Mouse (Mus musculus) left cerebral cortex, adult 9 months (tissue): ENCODE measurements around the gene Smim24.
A peak's percentile ranks its signal among the peaks of the same experiment; 100 is the strongest.

Experiments used
- DNase-seq, 2 experiments: peaks; one replicate each; pipeline ENCODE4 v3.0.0; 2022; ENCODE audit warnings: low spot score in 2 of 2

The Smim24 gene

GRCm38 (mm10) chr10:81422191-81422590, 29.3 kb downstream of the Smim24 start:
- DNase-seq, result no peak

DNA sequence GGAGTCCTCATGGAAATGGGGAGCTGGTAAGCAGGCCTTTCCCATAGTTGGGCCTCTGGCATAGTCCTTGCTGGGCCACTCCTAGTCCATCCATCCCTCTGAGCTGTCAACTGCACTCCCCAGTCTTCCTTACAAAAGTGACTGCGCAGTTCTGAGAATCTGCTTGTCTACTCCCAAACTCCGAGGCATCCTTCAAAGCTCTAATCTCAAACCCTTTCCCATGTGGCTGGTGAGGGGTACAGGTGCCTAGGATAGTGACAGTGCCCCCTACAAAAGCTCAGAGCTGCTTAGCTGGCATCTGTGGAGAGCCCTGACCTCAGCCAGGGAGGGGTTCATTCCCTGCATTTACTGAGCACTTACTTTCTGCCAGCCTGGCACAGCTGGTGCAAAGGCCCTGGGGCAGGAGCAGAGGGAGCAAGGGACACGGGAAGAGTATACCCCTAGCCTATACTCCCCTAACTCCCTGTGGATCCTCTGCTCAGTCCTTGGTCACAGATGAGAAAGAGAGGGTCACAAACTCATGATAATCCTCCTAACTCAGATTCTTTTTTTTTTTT, 29.9 kb downstream of the Smim24 start:
- DNase-seq, result no peak

DNA sequence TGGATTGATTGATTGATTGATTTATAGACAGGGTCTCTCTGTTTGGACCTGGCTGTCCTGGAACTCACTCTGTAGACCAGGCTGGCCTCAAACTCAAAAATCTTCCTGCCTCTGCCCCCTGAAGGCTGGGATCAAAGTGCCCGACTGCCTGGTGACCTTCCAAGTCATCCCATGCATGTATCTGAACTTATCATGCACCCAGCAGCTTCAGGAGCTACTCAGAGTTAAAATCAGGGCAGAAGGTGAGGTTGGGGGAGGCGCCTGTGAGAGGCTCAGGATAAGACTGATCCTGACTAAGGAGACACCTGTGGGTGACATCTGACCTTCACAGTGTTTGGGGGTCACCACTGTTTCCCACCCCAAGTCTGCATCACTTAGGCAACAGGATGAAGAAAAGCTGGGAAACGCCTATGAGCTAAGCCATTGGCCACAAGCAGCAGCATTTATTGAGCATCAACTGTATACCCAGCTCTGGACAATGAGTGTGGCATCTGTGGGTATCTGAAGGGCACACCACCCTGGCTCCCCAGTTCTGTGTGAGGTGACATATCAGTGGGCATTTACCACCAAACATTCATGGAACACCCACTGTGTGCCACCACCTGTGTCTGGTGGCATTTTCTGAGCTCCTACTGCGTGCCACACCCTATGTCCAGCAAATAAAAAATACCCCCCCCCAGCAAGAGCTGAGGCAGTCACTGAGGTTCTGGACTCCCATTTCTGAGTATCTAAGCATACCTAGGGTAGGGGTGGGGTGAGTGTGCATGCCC, 30.8 kb downstream of the Smim24 start:
- no peak for DNase-seq

- peak in 1 of 2 experiments; percentile 24 for DNase-seq
Observed at GRCm38 (mm10) chr10:81424246-81425051, 31.6 kb downstream of the Smim24 start.

DNA sequence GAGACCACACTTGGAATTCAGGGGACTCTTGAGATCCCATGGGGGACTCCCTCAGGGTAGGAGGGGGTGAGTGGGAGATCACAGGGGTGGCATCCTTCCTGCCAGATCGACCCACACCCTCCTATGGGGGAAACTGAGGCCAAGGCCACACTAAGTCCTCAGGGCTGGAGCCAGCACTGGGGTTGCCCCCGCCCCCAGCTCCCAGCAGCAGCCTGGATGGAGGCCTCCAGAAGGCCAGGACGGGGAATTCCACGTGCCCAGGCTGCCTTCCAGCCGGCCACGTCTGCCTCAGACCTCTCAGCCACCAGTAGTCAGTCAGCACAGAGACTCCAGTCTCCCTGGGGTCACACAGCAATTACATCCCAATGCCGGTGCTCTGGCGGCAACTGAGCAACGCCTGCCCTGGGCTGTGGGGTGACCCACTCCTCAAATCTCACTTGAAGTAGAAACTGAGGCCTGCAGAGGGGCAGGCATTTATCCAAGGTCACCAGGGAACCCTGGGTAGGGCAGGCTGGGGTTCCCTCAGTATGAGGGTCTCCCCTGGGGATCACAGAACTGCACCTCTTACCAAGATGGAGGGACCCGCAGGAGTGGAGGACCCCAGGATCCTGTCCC, 32.5 kb downstream of the Smim24 start:
- peak in 1 of 2 experiments; percentile 24 for DNase-seq

DNA sequence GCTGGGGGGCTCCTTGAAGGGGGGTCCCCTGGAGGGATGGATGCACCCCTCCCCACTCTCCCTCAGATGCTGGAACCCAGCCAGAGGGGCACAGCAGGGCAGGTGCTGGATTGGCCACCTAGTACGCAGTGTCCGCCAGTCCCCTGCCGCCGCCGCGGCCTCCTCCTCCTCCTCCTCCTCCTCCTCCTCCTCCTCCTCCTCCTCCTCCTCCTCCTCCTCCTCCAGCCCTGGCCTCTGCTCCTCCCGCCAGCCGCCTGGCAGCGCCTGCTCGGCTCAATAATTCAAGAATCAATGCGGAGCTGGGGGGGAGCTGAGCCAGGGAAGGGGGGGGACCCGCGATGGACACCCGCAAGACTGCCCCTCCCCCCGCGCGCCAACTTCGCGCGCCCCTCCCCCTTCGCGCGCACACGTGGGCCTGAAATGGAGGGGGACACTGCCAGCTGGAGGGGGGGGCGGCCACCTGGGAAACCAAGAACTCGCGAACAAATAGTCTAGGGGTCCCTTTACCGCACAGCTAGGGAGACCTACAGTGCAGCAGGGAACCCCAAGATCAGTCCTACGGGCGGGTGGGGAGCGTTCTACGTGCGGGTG, 33.3 kb downstream of the Smim24 start:
- DNase-seq, result peak in 1 of 2 experiments; percentile 5

- DNase-seq, result peak in 1 of 2 experiments; percentile 34
Observed at GRCm38 (mm10) chr10:81426897-81427296, 34.0 kb downstream of the Smim24 start.

- DNase-seq, result peak in 1 of 2 experiments; percentile 6
Observed at GRCm38 (mm10) chr10:81427327-81427726, 34.5 kb downstream of the Smim24 start.

DNA sequence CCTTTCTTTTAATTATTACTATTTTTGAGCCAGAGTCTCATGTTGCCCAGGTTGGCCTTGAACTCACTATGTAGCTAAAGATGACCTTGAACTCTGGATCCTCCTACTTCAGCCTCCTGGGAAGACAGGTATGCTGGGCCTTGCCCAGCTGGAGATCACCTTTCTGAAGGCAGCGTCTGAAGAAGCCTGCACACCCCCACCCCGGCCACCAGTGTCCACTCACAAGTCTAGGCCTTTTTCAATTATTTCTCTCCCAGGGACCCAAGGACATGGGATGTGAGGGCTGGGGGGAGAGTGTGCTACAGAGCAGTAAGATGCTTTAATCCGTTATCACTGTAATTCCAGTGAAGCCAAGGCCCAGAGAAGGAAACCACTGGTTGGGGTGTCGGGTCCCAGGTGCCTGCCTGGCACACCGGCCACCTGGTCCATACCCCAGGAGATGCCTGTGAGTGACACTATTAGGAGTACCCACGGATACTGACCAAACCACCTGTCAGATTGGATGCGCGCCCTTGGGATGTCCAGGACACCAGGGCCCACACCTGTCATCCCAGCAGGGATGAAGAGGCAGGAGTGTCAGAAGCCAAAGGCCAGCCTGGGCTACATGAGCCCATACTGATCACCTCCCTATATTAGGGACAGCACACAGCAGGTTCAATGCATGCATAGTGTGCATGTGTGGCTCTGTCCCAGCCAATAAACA, 35.1 kb downstream of the Smim24 start:
- DNase-seq, result peak in 1 of 2 experiments; percentile 6

- no peak for DNase-seq
Observed at GRCm38 (mm10) chr10:81428507-81428870, 35.6 kb downstream of the Smim24 start.

- DNase-seq, result no peak
Observed at GRCm38 (mm10) chr10:81429092-81429491, 36.2 kb downstream of the Smim24 start.

GRCm38 (mm10) chr10:81429605-81430061, 36.8 kb downstream of the Smim24 start:
- peak in 1 of 2 experiments; percentile 78 for DNase-seq

GRCm38 (mm10) chr10:81430141-81430830, 37.4 kb downstream of the Smim24 start:
- DNase-seq, result peak in 1 of 2 experiments; percentile 77

DNA sequence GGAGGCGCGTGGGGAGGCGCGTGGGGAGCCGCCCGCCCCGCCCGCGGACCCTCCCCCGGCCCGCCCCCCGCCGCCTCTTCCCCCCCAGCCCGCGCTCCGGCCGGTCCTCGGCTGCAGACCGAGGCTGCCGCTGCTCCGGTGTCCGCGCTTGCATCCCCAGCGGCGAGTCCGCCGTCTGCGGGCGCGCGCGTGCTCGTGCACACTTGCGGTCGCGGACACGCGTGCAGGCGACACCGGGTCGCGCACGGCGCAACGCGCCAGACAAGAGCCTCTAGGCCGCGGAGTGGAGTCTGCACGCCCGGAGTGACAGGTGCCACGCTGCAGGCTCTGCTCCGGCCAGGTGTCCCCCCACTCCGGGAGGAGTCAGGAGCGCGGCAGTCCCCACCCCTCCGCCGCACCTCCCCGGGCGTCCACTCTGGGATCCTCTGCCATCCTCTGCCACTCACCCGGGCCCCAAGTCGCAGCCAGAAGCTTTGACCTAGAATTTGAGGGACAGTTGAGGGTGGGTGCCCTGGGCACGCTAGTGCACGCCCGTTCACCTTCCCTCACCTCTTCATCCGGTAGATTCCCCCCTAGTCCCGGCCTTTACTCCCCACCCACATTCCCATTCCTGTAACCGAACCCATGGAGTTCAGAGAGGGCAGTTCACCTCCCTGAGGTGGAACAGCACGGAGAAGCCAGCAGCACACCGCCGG, 38.1 kb downstream of the Smim24 start:
- peak in 1 of 2 experiments; percentile 68 for DNase-seq

GRCm38 (mm10) chr10:81431526-81432168, 38.8 kb downstream of the Smim24 start:
- DNase-seq, result peak in 1 of 2 experiments; percentile 51

DNA sequence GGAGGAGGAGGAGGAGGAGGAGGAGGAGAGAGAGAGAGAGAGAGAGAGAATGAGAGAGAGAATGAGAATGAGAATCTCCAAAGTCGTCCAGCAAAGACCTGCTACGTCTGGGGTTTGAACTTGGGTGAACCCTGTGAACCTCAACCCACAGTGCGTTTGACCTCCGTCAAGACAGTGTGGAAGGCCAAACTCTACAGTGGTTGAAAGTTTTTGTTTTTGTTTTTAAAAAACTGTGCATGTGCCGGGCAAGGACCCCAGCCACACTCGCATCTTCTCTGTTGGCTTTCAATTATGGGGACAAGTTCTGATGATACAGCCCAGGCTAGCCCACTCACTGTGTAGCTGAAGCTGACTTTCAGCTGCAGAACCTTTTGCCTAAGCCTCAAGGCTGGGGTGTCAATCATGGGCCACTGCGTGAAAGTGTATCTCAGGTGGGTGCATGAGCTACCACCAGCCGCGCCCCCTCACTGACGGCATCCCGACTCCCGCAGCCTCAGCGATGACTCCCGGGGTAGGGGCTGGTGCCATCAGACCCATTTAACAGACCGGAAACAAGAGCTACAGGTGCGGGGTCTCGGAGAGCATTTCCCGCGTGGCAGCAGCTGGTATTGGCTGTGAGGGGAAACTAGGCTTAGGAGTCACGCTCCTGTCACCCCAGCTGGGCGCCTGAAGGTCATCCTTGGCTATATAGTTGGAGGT, 39.5 kb downstream of the Smim24 start:
- DNase-seq, result no peak

DNA sequence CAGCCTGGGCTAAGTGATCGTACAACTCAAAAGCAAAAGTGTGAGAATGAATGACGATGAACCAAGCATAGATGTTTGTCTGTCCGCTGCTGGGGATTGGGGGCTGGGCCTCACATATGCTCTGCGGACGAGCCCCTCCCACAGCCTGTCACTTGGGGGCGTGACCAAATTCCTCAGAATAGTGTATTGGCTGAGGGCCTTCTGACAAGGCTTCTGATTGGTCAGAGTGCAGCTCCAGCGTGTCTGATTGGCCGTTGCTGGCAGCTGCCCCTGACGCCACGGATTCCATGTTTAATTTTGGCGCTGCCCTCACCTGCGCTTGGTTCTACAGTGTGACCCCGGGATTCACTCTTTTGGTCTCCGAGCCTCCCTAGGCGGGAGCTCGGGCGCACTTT, 40.0 kb downstream of the Smim24 start:
- peak; percentile 95 to 97 for DNase-seq

GRCm38 (mm10) chr10:81433541-81434289, 40.9 kb downstream of the Smim24 start:
- DNase-seq, result no peak
